Mouse (Mus musculus): ENCODE results near the gene Gm20837. TPM values are rescaled to one million over a fixed set of nuclear protein-coding genes. Genes with fewer than 3 reads are reported as not detected.
"Not testable (repeated sequence)": the region's sequence is repeated elsewhere in the genome, so short reads cannot be mapped to it uniquely, and the experiment has no call there.

Gm20837 gene
- total RNA-seq (2012; rRNA removed) (not detected in 2 replicates), total RNA-seq (2014; rRNA removed) (not detected in 2 replicates), polyA plus RNA-seq (2012; ENCODE audit: insufficient read length, low read depth) (not detected in 2 replicates)

- H3K9me3 ChIP-seq (replicated peaks; ENCODE audit: low read length); H3K27me3 ChIP-seq (replicated peaks); H3K4me2 ChIP-seq (ENCODE audit: insufficient read depth, low read depth, poor library complexity, severe bottlenecking); H3K4me1 ChIP-seq (ENCODE audit: control insufficient read depth in 1 of 2, insufficient read depth in 2 of 2); H3K27ac ChIP-seq (ENCODE audit: insufficient read depth, low read depth); dilution Hi-C loops (cut with MboI; ENCODE audit: extremely low pct_ligation_motif_present, extremely low pct_unique_long_range_greater_than_20kb, low sequenced_read_pairs); DNase-seq (ENCODE audit: extremely low read depth); H3K79me2 ChIP-seq (replicated peaks; ENCODE audit: control insufficient read depth, extremely low read depth, insufficient read depth, poor library complexity, severe bottlenecking); H3K36me3 ChIP-seq (replicated peaks in 1 of 2; ENCODE audit: control insufficient read depth in 1 of 2, insufficient read depth in 1 of 2, low read length in 1 of 2); in situ Hi-C loops (cut with MboI; ENCODE audit: low pct_ligation_motif_present, low pct_unique_long_range_greater_than_20kb, low sequenced_read_pairs); H3K9ac ChIP-seq (ENCODE audit: insufficient read depth, low read depth); H3K4me3 ChIP-seq (replicated peaks in 1 of 3; ENCODE audit: low read depth in 2 of 3, low read length in 2 of 3, poor library complexity in 1 of 3): not testable (repeated sequence)
Observed at GRCm38 (mm10) chrY:90400948-90401347, at the start of gene Gm20837. Gene Gm20837 (plus strand): TSS chrY:90401248.

All from CH12.LX (cell line).